Mouse (Mus musculus) E14TG2a.4 (cell line): ENCODE results near the gene Rock2.
"Not testable (repeated sequence)": the region's sequence is repeated elsewhere in the genome, so short reads cannot be mapped to it uniquely, and the experiment has no call there.

Experiments
- H3K27me3 ChIP-seq: 2 replicates; pipeline ENCODE4 v1.6.1; 2014; ENCODE audit warnings: low read length, control low read depth; ENCODE audit not compliant: insufficient read depth
- H3K36me3 ChIP-seq: 2 replicates; pipeline ENCODE4 v1.6.1; 2014; ENCODE audit warnings: low read length, control low read depth; ENCODE audit not compliant: insufficient read depth
- H3K4me1 ChIP-seq: replicated peaks from 2 replicates; pipeline ENCODE4 v1.6.1; 2014; ENCODE audit warnings: low read depth, low read length, control low read depth
- H3K4me3 ChIP-seq: replicated peaks from 2 replicates; pipeline ENCODE4 v1.5.1; 2014; ENCODE audit warnings: mild to moderate bottlenecking, low read length
- H3K9me3 ChIP-seq: 2 replicates; pipeline ENCODE4 v1.6.1; 2014; ENCODE audit warnings: low read length, control low read depth
- CTCF ChIP-seq: conservative IDR thresholded peaks from 2 replicates; pipeline ENCODE4 v1.5.1; 2014; ENCODE audit warnings: low read length
- NANOG ChIP-seq: IDR thresholded peaks from 2 replicates; pipeline ENCODE4 v1.6.1; 2014; ENCODE audit warnings: borderline replicate concordance, low read length, mixed read lengths
- POU5F1 ChIP-seq: IDR thresholded peaks from 2 replicates; pipeline ENCODE4 v1.6.1; 2014; ENCODE audit warnings: low read length, borderline replicate concordance

Rock2 gene

DNA sequence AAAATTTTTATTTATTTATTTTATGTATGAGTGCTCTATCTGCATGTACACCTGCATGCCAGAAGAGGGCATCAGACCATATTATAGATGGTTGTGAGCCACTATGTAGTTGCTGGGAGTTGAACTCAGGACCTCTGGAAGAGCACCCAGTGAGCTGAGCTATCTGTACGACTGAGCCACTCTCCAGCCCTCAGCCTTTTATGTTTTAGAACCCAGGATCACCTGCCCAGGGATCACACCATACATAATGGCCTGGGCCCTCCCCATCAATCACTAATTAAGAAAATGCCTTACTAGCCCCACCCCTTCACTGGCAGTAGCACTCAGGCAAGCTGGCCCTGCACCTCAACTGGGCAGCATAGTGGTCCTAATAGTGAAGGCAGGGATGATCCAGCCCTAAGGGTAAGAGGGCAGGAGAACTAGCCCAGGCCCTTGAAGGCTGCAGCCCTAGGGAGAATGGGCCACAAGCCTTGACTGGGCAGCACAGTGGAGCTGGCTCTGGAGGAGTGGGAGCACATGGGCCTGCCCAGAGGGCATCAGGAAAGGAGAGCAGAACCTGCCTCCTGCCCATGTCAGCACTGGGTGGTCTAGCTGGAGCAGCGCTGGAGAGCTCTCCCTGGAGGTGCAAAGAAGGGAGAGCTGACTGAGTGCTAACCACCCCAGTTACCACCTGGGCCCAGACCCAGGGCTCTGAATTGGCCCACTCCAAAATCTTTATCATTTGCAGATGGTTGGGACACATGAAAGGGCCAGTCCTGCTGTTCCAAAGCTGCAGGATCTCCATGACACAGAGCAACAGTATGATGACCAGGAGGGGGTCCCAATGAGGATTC lies 117.6 kb downstream of the Rock2 start:
- peaks cover 20% of the 10 kb centered on the region for H3K27me3 ChIP-seq
- no peak overlapping the region for H3K4me3 ChIP-seq
- TF ChIP-seq POU5F1, result no peak
- no peak for TF ChIP-seq CTCF
- no peak for TF ChIP-seq NANOG
- peaks cover 20% of the 10 kb centered on the region for H3K9me3 ChIP-seq
- peaks cover 10% of the 10 kb centered on the region for H3K4me1 ChIP-seq
- H3K36me3 ChIP-seq, result no peaks in the 10 kb centered on the region

DNA sequence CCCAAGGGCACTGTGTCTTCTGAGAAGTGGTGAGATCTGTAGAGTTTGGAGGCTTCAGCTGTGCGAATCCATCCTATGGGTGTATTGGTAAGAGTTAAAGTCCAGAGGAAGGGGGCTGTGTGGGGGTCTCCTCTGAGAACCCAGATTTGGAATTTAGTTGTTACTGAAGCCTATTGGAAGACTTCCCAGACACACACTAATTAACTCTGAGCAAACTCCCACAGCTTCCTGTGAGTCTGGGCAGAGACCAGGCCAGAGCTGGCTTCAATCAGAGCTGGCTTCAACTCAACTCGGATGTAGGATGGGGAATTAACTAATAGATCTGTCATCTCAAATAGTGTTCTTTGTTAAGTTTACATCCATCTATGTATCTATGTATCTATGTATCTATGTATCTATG lies 121.0 kb downstream of the Rock2 start:
- H3K4me1 ChIP-seq, result peaks cover 10% of the 10 kb centered on the region
- H3K4me3 ChIP-seq, result no peak overlapping the region
- H3K27me3 ChIP-seq, result peaks cover 14% of the 10 kb centered on the region
- H3K9me3 ChIP-seq, result peaks cover 20% of the 10 kb centered on the region
- H3K36me3 ChIP-seq, result no peaks in the 10 kb centered on the region
- TF ChIP-seq NANOG (no peak), POU5F1 (no peak), CTCF (no peak)

DNA sequence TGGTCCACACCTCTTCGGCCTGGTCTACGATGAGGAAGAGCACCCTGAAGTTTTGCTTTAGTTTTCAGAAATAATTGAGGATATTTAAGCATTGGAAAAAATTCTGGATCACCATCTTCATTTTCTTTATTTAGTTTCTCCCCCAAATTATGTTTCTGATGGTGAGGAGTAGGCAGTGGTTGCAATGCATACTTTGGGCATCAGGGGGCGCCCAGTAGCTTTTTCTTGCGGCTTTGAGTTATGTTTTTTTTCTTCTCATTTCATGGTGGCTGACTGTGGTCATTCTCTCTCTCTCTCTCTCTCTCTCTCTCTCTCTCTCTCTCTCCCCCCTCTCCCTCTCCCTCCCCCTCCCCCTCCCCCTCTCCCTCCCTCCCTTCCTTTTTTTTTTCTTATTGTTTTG lies 123.8 kb downstream of the Rock2 start:
- TF ChIP-seq CTCF (peak; percentile 20; the same call in 1 of the 2 replicates), NANOG (no peak)
- Histone ChIP-seq H3K36me3 (no peaks in the 10 kb centered on the region), H3K9me3 (peaks cover 27% of the 10 kb centered on the region), H3K27me3 (peaks cover 5% of the 10 kb centered on the region; the same call in 1 of the 2 replicates), H3K4me1 (0 out of 2 replicates have a peak, but pooled peaks cover 2% of the 10 kb centered on the region), H3K4me3 (no peak overlapping the region)

DNA sequence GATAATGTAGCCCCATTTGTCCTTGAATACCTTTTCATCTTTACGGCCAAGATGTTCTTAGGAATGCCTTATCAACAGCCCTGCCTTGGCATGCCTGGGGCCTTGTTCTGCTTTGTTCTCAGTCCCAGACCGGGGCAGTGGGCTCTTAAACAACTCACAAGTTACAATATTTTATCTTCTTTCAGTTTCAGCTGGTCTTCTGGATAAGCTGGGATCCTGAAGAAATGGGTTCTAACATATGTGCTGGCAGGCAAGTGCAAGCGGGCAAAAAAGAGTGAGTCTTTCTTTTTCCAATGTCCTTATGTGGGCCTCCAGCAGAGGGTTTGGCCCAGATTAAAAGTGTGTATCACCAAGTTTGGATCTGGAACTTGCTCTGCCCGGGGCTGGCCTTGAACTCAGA lies 126.4 kb downstream of the Rock2 start:
- H3K4me1 ChIP-seq, H3K27me3 ChIP-seq, H3K36me3 ChIP-seq, H3K4me3 ChIP-seq, H3K9me3 ChIP-seq: not testable (repeated sequence)

DNA sequence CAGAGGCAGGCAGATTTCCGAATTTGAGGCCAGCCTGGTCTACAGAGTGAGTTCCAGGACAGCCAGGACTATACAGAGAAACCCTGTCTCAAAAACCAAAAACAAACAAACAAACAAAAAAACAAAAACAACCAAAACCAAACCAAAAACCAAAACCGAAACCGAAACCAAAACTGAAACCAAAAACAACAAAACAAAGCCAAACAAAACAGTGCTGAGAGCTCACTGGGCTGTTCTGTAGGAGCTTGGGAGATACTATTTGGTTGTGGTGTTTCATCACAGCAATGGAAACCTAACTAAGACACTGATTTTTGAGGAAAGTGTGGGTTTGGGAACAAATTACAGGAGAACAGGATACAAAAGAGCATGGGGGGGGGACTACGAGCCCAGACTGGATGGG lies 127.5 kb downstream of the Rock2 start:
- no peak for TF ChIP-seq CTCF
- TF ChIP-seq NANOG, result no peak
- no peak for TF ChIP-seq POU5F1
- Histone ChIP-seq H3K27me3 (no peaks in the 10 kb centered on the region), H3K9me3 (peaks cover 8% of the 10 kb centered on the region; the same call in 1 of the 2 replicates), H3K4me1 (0 out of 2 replicates have a peak, but pooled peaks cover 5% of the 10 kb centered on the region), H3K4me3 (no peak overlapping the region), H3K36me3 (no peaks in the 10 kb centered on the region)

DNA sequence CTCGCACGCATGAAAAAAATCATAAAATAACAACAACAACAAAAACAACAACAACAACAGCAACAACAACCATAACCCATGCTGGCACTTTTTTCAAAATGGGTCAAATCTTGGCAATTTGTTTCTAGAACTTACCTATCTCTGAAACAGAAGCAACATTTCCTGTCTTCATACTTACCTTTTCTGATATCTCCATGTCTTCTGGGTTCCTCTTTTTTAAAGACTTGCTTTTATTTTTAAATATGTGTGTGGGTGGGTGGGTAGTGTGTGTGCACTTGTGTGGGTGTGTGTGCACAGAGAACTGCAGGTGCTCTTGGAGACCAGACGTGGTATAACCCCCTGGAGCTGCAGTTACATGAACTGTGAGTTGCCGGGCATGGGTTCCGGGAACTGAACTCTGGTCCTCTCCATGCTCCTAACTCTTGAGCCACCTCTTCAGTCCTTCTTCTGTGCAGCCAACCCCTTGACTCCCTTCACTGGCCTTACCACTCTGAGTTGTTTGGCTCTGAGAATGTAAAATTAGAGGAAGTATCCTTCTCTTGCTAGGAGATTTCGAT lies 129.9 kb downstream of the Rock2 start:
- Histone ChIP-seq H3K4me3 (no peak overlapping the region), H3K4me1 (0 out of 2 replicates have a peak, but pooled peaks cover 3% of the 10 kb centered on the region), H3K9me3 (peaks cover 12% of the 10 kb centered on the region; the same call in 1 of the 2 replicates), H3K36me3 (no peaks in the 10 kb centered on the region), H3K27me3 (no peaks in the 10 kb centered on the region)
- TF ChIP-seq CTCF (no peak), NANOG (no peak), POU5F1 (no peak)

DNA sequence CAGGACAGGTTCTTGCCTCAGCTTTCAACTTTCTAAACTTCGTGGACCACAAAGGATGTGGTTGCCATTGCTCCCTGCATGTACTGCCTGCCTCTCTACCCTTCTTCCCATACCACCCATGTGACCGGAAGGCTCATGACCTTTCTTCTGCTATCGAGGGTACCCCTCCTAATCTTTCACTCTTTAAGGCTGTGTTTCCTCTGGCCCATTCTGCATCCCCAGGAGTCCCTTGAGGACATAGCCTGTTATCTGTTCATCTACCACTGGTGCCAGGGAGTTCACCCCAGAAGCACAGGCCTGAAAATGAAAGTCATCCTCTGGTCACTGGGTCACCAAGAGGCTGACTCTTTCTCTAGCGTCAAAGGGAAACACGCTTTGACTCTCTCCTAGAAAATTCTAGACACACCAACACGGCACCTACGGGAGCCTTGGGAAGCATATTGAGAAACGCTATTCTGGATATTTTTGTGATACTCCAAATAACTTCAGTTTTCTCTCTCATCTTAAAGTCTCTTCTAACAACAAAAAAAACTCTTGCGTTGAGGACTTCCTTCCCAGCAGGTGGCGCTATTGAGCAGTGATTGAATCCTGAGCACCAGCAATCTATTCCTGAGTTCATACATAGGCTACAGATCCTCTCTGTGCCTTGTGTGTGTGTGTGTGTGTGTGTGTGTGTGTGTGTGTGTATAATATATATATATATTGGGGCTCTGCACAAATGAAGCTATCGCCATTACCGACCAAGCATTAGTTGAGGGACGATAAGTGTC lies 138.2 kb downstream of the Rock2 start:
- Histone ChIP-seq H3K27me3 (no peaks in the 10 kb centered on the region), H3K4me3 (no peak overlapping the region), H3K9me3 (0 out of 2 replicates have a peak, but pooled peaks cover 4% of the 10 kb centered on the region), H3K4me1 (peaks cover 31% of the 10 kb centered on the region), H3K36me3 (no peaks in the 10 kb centered on the region)
- TF ChIP-seq CTCF, result peak; percentile 39
- no peak for TF ChIP-seq NANOG
- no peak for TF ChIP-seq POU5F1

DNA sequence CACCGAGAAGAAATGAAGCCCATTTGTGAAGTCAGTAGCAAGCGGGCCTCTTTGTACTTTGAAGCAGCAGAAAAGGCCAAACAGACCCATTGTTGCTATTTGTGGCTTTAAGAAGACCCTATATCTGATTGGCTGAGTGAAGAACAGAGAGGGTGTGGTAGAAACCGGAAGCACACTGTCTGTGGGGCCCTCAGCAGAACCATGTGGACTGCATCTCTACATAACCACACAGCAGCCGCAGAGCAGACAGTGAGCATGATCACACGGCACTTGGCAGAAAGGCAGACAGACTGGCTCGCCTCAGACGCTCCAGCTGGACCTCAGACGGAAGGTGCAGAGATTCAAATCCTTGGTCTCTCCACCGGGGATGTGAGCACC lies 138.8 kb downstream of the Rock2 start:
- TF ChIP-seq POU5F1 (no peak), NANOG (no peak), CTCF (no peak)
- Histone ChIP-seq H3K9me3 (no peaks in the 10 kb centered on the region), H3K36me3 (no peaks in the 10 kb centered on the region), H3K27me3 (no peaks in the 10 kb centered on the region), H3K4me1 (peaks cover 31% of the 10 kb centered on the region), H3K4me3 (no peak overlapping the region)
